Mouse (Mus musculus) C2C12 (cell line): Measurements from ENCODE around the gene Lrrc47. TPM values are rescaled to one million over a fixed set of nuclear protein-coding genes. Genes with fewer than 3 reads are reported as not detected.

Source experiments
- H3K27me3 ChIP-seq: one replicate; pipeline ENCODE4 v1.6.1; 2011; ENCODE audit not compliant: control insufficient read depth, insufficient read depth, insufficient read length
- H3K36me3 ChIP-seq: one replicate; pipeline ENCODE4 v1.6.1; 2011; ENCODE audit not compliant: control insufficient read depth, insufficient read depth
- H3K4me3 ChIP-seq: one replicate; pipeline ENCODE4 v1.5.1; 2011; ENCODE audit warnings: mild to moderate bottlenecking, control low read depth; ENCODE audit not compliant: poor library complexity, insufficient read depth, severe bottlenecking
- H3K79me2 ChIP-seq: one replicate; pipeline ENCODE4 v1.6.1; 2011; ENCODE audit not compliant: control insufficient read depth, insufficient read depth
- H3K79me3 ChIP-seq: one replicate; pipeline ENCODE4 v1.6.1; 2011; ENCODE audit warnings: low read depth, control low read depth
- H3ac ChIP-seq: one replicate; pipeline ENCODE3; 2011; ENCODE audit warnings: low read depth; ENCODE audit not compliant: control insufficient read depth, insufficient read length
- CEBPB ChIP-seq: IDR thresholded peaks from one replicate; pipeline ENCODE4 v1.6.1; 2011; ENCODE audit warnings: low read depth, mild to moderate bottlenecking, control low read depth, moderate library complexity
- CTCF ChIP-seq: IDR thresholded peaks from one replicate; pipeline ENCODE4 v1.5.1; 2011; ENCODE audit not compliant: control insufficient read depth, insufficient read depth, insufficient read length
- FOSL1 ChIP-seq: IDR thresholded peaks from one replicate; pipeline ENCODE4 v1.8.0; 2011; ENCODE audit warnings: mild to moderate bottlenecking, low read length; ENCODE audit not compliant: poor library complexity, insufficient read depth, severe bottlenecking
- MAX ChIP-seq: IDR thresholded peaks from one replicate; pipeline ENCODE4 v1.6.1; 2011; ENCODE audit warnings: mild to moderate bottlenecking, control low read depth
- MYOD1 ChIP-seq: IDR thresholded peaks from one replicate; pipeline ENCODE4 v1.6.1; 2011; ENCODE audit warnings: low read depth; ENCODE audit not compliant: control insufficient read depth, insufficient read length
- MYOG ChIP-seq: IDR thresholded peaks from one replicate; pipeline ENCODE4 v1.6.1; 2011; ENCODE audit not compliant: control insufficient read depth, insufficient read length; ENCODE audit errors: extremely low read depth
- USF1 ChIP-seq: IDR thresholded peaks from one replicate; pipeline ENCODE4 v1.6.1; 2011; ENCODE audit warnings: low read depth, mild to moderate bottlenecking, control low read depth, moderate library complexity
- long read RNA-seq, 2 experiments: library from polyadenylated mRNA; unstranded; transcript quantifications; one replicate each; pipeline ENCODE4 v2.0.0; 2019 to 2020
- polyA plus RNA-seq: library from polyadenylated mRNA; unstranded; fragments of >200 nt; fragmentation: generic; extraction: Trizol; gene quantifications from one replicate; pipeline ENCODE4 v1.2.1, GENCODE M21; 2012; ENCODE audit warnings: missing spikeins

Lrrc47 gene
- 41.7 TPM for polyA plus RNA-seq
- long read RNA-seq, experiment 1, partial matches to known transcripts = 0 of 6 reads
- long read RNA-seq, experiment 1, other reads (novel, unspliced or antisense) = 6 of 6 reads
- long read RNA-seq, experiment 2, partial matches to known transcripts = 6 of 11 reads
- long read RNA-seq, experiment 2, other reads (novel, unspliced or antisense) = 1 of 11 reads

GRCm38 (mm10) chr4:154011646-154012089 is at the start of gene Lrrc47:
Gene Lrrc47 (plus strand): TSS chr4:154011731.
- H3K27me3 ChIP-seq = no peaks in the 10 kb centered on the region
- no peak for TF ChIP-seq MYOG
- TF ChIP-seq MAX = peak; percentile 80
- peaks cover 49% of the 10 kb centered on the region for H3K79me2 ChIP-seq
- H3K79me3 ChIP-seq = peaks cover 35% of the 10 kb centered on the region
- peak within 1 kb of the TSS; percentile 95 for H3K4me3 ChIP-seq
- H3K36me3 ChIP-seq = peaks cover 19% of the 10 kb centered on the region
- peak within 1 kb of the TSS; percentile 97 for H3ac ChIP-seq

- H3ac ChIP-seq = no peak overlapping the region
- H3K79me3 ChIP-seq = peaks cover 2% of the 10 kb centered on the region
- H3K4me3 ChIP-seq = no peak overlapping the region
- H3K27me3 ChIP-seq = no peaks in the 10 kb centered on the region
- TF ChIP-seq CTCF = no peak
- TF ChIP-seq MAX = no peak
- TF ChIP-seq MYOD1 = no peak
- no peak for TF ChIP-seq USF1
- TF ChIP-seq MYOG = no peak
- no peak for TF ChIP-seq FOSL1
- TF ChIP-seq CEBPB = no peak
- peaks cover 12% of the 10 kb centered on the region for H3K79me2 ChIP-seq
- H3K36me3 ChIP-seq = peaks cover 19% of the 10 kb centered on the region
Measured at GRCm38 (mm10) chr4:153962631-153963030, 48.9 kb upstream of the Lrrc47 start.

- Histone ChIP-seq H3K79me2 (no peaks in the 10 kb centered on the region), H3K36me3 (peaks cover 21% of the 10 kb centered on the region), H3K27me3 (no peaks in the 10 kb centered on the region), H3K4me3 (no peak overlapping the region), H3K79me3 (no peaks in the 10 kb centered on the region), H3ac (no peak overlapping the region)
- no peak for TF ChIP-seq CTCF
- TF ChIP-seq MYOG = no peak
- TF ChIP-seq MAX = no peak
- no peak for TF ChIP-seq USF1
- TF ChIP-seq CEBPB = no peak
- TF ChIP-seq FOSL1 = no peak
- TF ChIP-seq MYOD1 = no peak
Measured at GRCm38 (mm10) chr4:153966651-153967050, 44.9 kb upstream of the Lrrc47 start.

DNA sequence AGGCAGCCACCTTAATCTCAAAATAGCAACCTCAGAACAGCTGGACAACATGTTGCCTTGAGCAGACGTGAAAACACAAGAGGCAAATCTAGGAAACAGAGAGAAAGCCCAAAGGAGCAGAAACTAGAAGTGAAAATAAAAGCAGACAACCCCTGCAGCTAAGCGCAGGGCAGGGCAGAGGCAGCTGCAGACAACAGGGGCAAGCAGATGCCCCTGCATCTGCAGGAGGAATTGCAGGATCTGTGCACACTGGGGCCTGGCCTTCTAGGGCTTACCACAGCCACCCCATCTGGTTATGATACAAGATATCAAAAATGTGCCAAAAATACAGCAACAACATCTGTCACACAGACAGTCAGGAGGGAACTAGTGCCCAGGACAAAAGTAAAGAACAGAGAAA is 44.0 kb upstream of the Lrrc47 start:
- no peak for TF ChIP-seq USF1
- Histone ChIP-seq H3K27me3 (no peaks in the 10 kb centered on the region), H3K79me2 (no peaks in the 10 kb centered on the region), H3ac (no peak overlapping the region), H3K36me3 (peaks cover 18% of the 10 kb centered on the region), H3K79me3 (no peaks in the 10 kb centered on the region), H3K4me3 (no peak overlapping the region)

GRCm38 (mm10) chr4:153968063-153968462 is 43.5 kb upstream of the Lrrc47 start:
- H3ac ChIP-seq = no peak overlapping the region
- H3K27me3 ChIP-seq = no peaks in the 10 kb centered on the region
- no peaks in the 10 kb centered on the region for H3K79me3 ChIP-seq
- H3K79me2 ChIP-seq = no peaks in the 10 kb centered on the region
- TF ChIP-seq MYOD1 (no peak), MYOG (no peak), USF1 (no peak), CTCF (no peak), MAX (no peak), CEBPB (no peak), FOSL1 (no peak)
- H3K36me3 ChIP-seq = peaks cover 18% of the 10 kb centered on the region
- no peak overlapping the region for H3K4me3 ChIP-seq

DNA sequence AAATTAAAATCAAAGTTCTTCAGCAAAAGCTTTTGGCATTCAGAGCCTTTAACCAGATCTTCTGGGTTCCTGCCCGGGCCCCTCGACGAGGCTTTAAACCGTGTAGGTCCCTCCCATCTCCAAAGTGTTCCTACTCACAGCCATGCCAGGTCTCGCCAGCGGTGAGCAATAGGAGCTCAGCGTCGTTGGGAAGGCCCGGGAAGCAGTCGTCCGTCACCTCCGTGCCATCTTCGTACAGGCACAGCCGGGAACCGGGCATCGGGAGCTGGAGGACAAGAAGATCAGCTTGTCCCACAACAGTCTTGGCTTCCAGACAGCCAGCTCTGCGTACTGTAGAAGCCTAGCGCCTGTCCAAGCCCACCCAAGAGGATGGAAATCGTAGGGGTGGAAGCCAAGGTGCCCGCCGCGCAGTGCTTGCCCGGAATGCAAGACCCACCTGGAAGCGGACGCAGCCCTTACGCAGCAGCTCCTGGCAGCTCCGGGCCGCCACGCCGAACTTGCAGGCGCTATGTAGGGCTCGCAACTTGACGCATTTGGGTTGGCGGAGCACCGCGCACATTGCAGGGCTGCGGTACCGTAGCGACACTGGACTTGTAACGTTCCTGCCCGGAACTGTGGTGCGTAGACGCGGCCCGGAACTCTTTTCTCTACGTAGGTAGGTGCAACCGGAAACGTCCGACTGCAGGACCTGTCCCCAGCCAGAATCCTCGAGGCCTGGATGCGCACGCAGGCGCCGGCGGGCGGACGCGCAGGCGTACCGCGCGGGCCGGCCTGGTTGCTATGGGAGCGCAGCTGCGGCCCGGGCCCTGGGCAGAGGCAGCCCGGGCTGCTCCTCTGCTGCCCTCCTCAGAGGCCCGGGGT is 36.9 kb upstream of the Lrrc47 start, which contains the start of the genes Dffb and Cep104:
Gene Dffb, minus strand, starts transcription at position 696 of the 861 bp plus-strand sequence.
Gene Cep104, plus strand, starts transcription at position 764 of the 861 bp plus-strand sequence.
- Histone ChIP-seq H3K79me3 (peaks cover 23% of the 10 kb centered on the region), H3K4me3 (peak within 1 kb of the TSS; percentile 75), H3K79me2 (peaks cover 40% of the 10 kb centered on the region), H3K36me3 (peaks cover 11% of the 10 kb centered on the region), H3K27me3 (no peaks in the 10 kb centered on the region), H3ac (peak within 1 kb of the TSS; percentile 89)
- TF ChIP-seq CEBPB (no peak), USF1 (no peak), MAX (peak; percentile 88), CTCF (no peak)
